Mouse (Mus musculus) ovary, adult 2 months (tissue): ENCODE measurements around the gene Krt15. TPM values are rescaled to one million over a fixed set of nuclear protein-coding genes. Genes with fewer than 3 reads are reported as not detected.

ENCODE experiments used
- polyA plus RNA-seq: library from polyadenylated mRNA; depleted of rRNA; stranded (reverse); fragments of >200 nt; gene quantifications from 2 replicates; pipeline ENCODE4 v1.2.3, GENCODE M21; 2012; rRNA removed

Gene Krt15
- polyA plus RNA-seq: 0.51 and 0.58 TPM in 2 replicates

DNA sequence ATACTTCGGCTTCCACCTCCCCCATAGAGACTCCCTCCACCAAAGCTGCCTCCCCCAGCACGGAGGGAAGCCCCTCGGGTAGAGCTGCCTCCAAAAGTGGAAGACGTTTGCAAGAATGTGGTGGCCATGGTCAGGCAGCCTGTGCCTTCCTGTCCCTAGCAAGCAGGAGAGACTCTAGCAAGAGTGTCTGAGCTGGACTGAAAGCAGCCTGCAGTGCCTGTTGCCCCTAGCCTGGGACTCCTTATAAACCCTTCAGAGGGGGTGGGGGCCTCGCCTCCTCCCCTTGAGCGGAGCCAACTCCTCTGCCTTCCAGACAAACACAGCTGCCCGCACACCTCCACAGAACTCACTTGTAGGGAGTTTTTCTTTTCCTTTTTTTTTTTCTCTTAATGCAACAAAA lies at the start of gene Krt15:
Gene Krt15, minus strand, starts transcription at position 198 of the 400 bp plus-strand sequence.

GRCm38 (mm10) chr11:100148615-100149330 lies 13.0 kb upstream of the Krt15 start, which contains the start of gene Krt19:
TSS of gene Krt19 (minus strand) at chr11:100148665.

DNA sequence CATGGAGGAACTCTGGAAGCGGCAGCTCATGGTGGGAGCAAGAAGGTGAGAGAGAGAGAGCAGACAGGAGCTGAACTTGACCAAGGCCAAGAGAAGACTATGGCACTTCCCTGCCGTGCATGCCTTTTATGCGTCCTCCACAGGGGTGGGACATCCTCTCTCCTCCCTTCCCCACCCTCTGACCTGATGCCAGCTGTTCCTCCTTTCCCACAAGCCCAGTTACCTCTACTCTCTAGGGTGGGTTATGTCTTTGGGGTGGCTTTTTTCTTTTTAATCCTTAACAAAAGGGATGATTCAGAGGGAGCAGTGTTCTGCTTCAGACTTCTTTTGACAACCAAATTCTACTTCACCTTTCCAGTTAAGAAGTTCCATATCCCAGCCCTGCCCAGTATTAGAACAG lies 14.3 kb downstream of the Krt15 start, which contains the start of gene Krt13:
Gene Krt13, minus strand, starts transcription at position 101 of the 400 bp plus-strand sequence.

DNA sequence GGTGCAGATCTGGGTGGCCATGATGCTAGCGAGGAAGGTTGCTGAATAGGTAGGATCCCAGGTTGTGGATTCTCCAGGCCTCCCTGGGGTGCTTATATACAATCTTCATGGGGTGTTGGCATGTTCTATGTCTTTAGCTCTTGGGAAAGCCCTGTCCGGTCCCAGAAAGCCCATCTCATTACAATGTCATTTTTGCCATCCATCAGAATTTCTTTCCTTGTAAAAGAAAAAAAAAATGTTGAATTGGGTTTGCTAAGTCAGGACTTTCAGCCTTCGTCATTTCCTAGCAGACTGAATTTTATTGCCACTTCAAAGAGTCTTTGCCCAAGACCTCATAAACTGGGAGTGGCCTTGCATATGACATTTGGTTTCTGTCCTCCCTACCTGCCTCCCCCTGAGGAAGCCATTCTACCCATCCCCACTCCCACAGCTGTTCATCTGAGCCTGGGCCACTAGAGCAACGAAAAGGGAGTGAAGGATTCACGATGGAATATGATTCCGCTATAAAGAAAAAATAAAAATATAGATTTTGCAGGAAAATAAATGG lies 30.1 kb downstream of the Krt15 start, which contains the start of gene Krt36:
Gene Krt36, minus strand, starts transcription at position 51 of the 547 bp plus-strand sequence.

GRCm38 (mm10) chr11:100096141-100096540 lies 39.6 kb downstream of the Krt15 start, which contains the start of gene Krt35:
TSS of gene Krt35 (minus strand) at chr11:100096241.

GRCm38 (mm10) chr11:100087861-100088260 lies 47.9 kb downstream of the Krt15 start, which contains the start of gene Krt32:
TSS of gene Krt32 (minus strand) at chr11:100088226.

Other genes starting within 250 kb of the Krt15 start
- not detected in 2 replicates for gene Krtap31-1, start 228.0 kb downstream of the Krt15 start, polyA plus RNA-seq
- gene Gm11565, start 221.2 kb downstream of the Krt15 start, polyA plus RNA-seq: not detected in 2 replicates
- not detected in 2 replicates for gene Krtap31-2, start 199.6 kb downstream of the Krt15 start, polyA plus RNA-seq
- gene Krtap9-5, start 187.5 kb downstream of the Krt15 start, polyA plus RNA-seq: not detected in 2 replicates
- not detected in 2 replicates for gene Krtap29-1, start 156.9 kb downstream of the Krt15 start, polyA plus RNA-seq
- gene Krtap16-1, start 149.3 kb downstream of the Krt15 start, polyA plus RNA-seq: not detected in 2 replicates
- 0.23 TPM in 1 of 2 replicates, not detected in the other for gene Krtap17-1, start 141.9 kb downstream of the Krt15 start, polyA plus RNA-seq
- gene Krt33a, start 119.7 kb downstream of the Krt15 start, polyA plus RNA-seq: not detected in 2 replicates
- not detected in 2 replicates for gene Krt33b, start 106.1 kb downstream of the Krt15 start, polyA plus RNA-seq
- gene Krt34, start 94.4 kb downstream of the Krt15 start, polyA plus RNA-seq: not detected in 2 replicates
- not detected in 2 replicates for gene Krt31, start 85.4 kb downstream of the Krt15 start, polyA plus RNA-seq
- not detected in 2 replicates for gene Krt32, start 47.7 kb downstream of the Krt15 start, polyA plus RNA-seq
- gene Krt35, start 39.7 kb downstream of the Krt15 start, polyA plus RNA-seq: 0.07 TPM in 1 of 2 replicates, not detected in the other
- gene Krt36, start 30.3 kb downstream of the Krt15 start, polyA plus RNA-seq: 0.52 and 1.2 TPM in 2 replicates
- gene Krt13, start 14.4 kb downstream of the Krt15 start, polyA plus RNA-seq: 1.1 and 1.3 TPM in 2 replicates
- gene Krt19, start 12.7 kb upstream of the Krt15 start, polyA plus RNA-seq: 323 and 438 TPM in 2 replicates
- gene Krt9, start 57.3 kb upstream of the Krt15 start, polyA plus RNA-seq: not detected in 2 replicates
- 0.15 and 0.37 TPM in 2 replicates for gene Krt14, start 71.6 kb upstream of the Krt15 start, polyA plus RNA-seq
- gene Krt16, start 113.0 kb upstream of the Krt15 start, polyA plus RNA-seq: not detected in 2 replicates
- 1.3 and 2.0 TPM in 2 replicates for gene Krt17, start 125.1 kb upstream of the Krt15 start, polyA plus RNA-seq
- not detected in 2 replicates for gene Krt42, start 133.9 kb upstream of the Krt15 start, polyA plus RNA-seq
- 84.8 and 87.3 TPM in 2 replicates for gene Eif1, start 184.0 kb upstream of the Krt15 start, polyA plus RNA-seq
- not detected in 2 replicates for gene Gast, start 198.5 kb upstream of the Krt15 start, polyA plus RNA-seq
- 8.1 and 8.9 TPM in 2 replicates for gene Hap1, start 220.2 kb upstream of the Krt15 start, polyA plus RNA-seq